8 mouse cellular contexts compared by ENCODE assay signal in genomic region chr12:110935983-110936620, GRCm38 (mm10). TPM values are rescaled to one million over a fixed set of nuclear protein-coding genes. Genes with fewer than 3 reads are reported as not detected.
A peak's percentile ranks its signal among the peaks of the same experiment; 100 is the strongest.
DNase-seq lines count a peak whose midpoint lies in the region; ATAC-seq lines count a peak whose summit lies in the region.

No protein-coding gene starts in this region.

- no peak overlapping the region for H3K4me2 ChIP-seq in embryonic facial prominence, embryonic 12.5 days (replicated peaks)
- no peak overlapping the region for H3K4me2 ChIP-seq in midbrain, embryonic 14.5 days (ENCODE audit: low read length)

- H3K4me3 ChIP-seq in embryonic facial prominence, embryonic 12.5 days, result no peak overlapping the region
- no peak overlapping the region for H3K4me3 ChIP-seq in limb, embryonic 10.5 days
- H3K4me3 ChIP-seq in midbrain, embryonic 14.5 days (replicated peaks; ENCODE audit: low read depth, low read length), result no peak overlapping the region

- no peak overlapping the region for H3K27ac ChIP-seq in embryonic facial prominence, embryonic 12.5 days
- H3K27ac ChIP-seq in limb, embryonic 10.5 days, result no peak overlapping the region
- no peak overlapping the region for H3K27ac ChIP-seq in midbrain, embryonic 14.5 days (replicated peaks; ENCODE audit: low read depth, low read length)

- no peaks in the 10 kb centered on the region for H3K27me3 ChIP-seq in embryonic facial prominence, embryonic 12.5 days
- H3K27me3 ChIP-seq in limb, embryonic 10.5 days (ENCODE audit: low read depth, poor library complexity, severe bottlenecking), result no peaks in the 10 kb centered on the region
- H3K27me3 ChIP-seq in midbrain, embryonic 14.5 days (ENCODE audit: control insufficient read depth, insufficient read depth, low read length), result no peaks in the 10 kb centered on the region

- H3K9ac ChIP-seq in embryonic facial prominence, embryonic 12.5 days, result no peak overlapping the region
- no peak overlapping the region for H3K9ac ChIP-seq in midbrain, embryonic 14.5 days (replicated peaks; ENCODE audit: low read length)

- H3K9me3 ChIP-seq in embryonic facial prominence, embryonic 12.5 days, result no peaks in the 10 kb centered on the region
- H3K9me3 ChIP-seq in limb, embryonic 10.5 days (replicated peaks), result no peaks in the 10 kb centered on the region
- H3K9me3 ChIP-seq in midbrain, embryonic 14.5 days (ENCODE audit: control insufficient read depth, low read length), result no peaks in the 10 kb centered on the region

- peaks cover 27% of the 10 kb centered on the region for H3K36me3 ChIP-seq in embryonic facial prominence, embryonic 12.5 days
- peaks cover 61% of the 10 kb centered on the region for H3K36me3 ChIP-seq in limb, embryonic 10.5 days
- peaks cover 53% of the 10 kb centered on the region for H3K36me3 ChIP-seq in midbrain, embryonic 14.5 days (ENCODE audit: control insufficient read depth, insufficient read depth, low read length)

- peak; percentile 47; the same call in 1 of the 2 replicates for ATAC-seq in embryonic facial prominence, embryonic 12.5 days (ENCODE audit: insufficient number of reproducible peaks, insufficient read depth, low FRiP score, low TSS enrichment)
- ATAC-seq in midbrain, embryonic 14.5 days (ENCODE audit: low FRiP score, low TSS enrichment), result peak; percentile 14; the same call in 1 of the 2 replicates

- no peaks in the 10 kb centered on the region; the same call in 1 of the 2 replicates for H3K4me1 ChIP-seq in embryonic facial prominence, embryonic 12.5 days
- H3K4me1 ChIP-seq in limb, embryonic 10.5 days, result no peaks in the 10 kb centered on the region
- no peaks in the 10 kb centered on the region for H3K4me1 ChIP-seq in midbrain, embryonic 14.5 days (ENCODE audit: control insufficient read depth, insufficient read depth, low read length)

- peak; percentile 64 for DNase-seq in 3134 (ENCODE audit: extremely low read depth, insufficient read length, low spot score)
- DNase-seq in adrenal gland, postnatal 25 days, result peak; percentile 80
- peak; percentile 85 for DNase-seq in heart, adult 18-20 months
- peak; percentile 80 for DNase-seq in kidney, adult 18-20 months
- peak; percentile 79 for DNase-seq in limb, embryonic 10.5 days (ENCODE audit: low spot score)
- peak; percentile 89 for DNase-seq in midbrain, embryonic 14.5 days
- DNase-seq in spleen, postnatal 14 days (ENCODE audit: low spot score in 2 of 2), result peak; percentile 59 to 74

- 61% methylated on average over 9 of the region's 9 CpGs for WGBS in embryonic facial prominence, embryonic 12.5 days
- WGBS in limb, embryonic 10.5 days, result 66% methylated on average over 9 of the region's 9 CpGs
- WGBS in midbrain, embryonic 14.5 days, result 62% methylated on average over 9 of the region's 9 CpGs

RNA-seq across cellular contexts. Expression of gene Ankrd9, which starts 42.7 kb away (rescaled TPM):
- 22.3 and 36.5 TPM in 2 replicates for total RNA-seq in adrenal gland, postnatal 25 days (2021)
- polyA plus RNA-seq in embryonic facial prominence, embryonic 12.5 days (2016; fragmentation: Nextera tagmentation; extraction: Ambion mirVana), result 16.0 and 17.5 TPM in 2 replicates
- 10 to 100 TPM; 59.5 to 68.0 TPM for total RNA-seq in heart, adult 18-20 months (2021)
- 15.2 and 17.2 TPM in 2 replicates for polyA plus RNA-seq in limb, embryonic 10.5 days (2016; fragmentation: Nextera tagmentation; extraction: Ambion mirVana)
- 6.7 and 7.4 TPM in 2 replicates for polyA plus RNA-seq in midbrain, embryonic 14.5 days (2014; fragmentation: Nextera tagmentation; extraction: Ambion mirVana)

RNA-seq across cellular contexts. Expression of gene Tecpr2, which starts 47.0 kb away (rescaled TPM):
- 9.5 and 10.1 TPM in 2 replicates for total RNA-seq in adrenal gland, postnatal 25 days (2021)
- polyA plus RNA-seq in embryonic facial prominence, embryonic 12.5 days (2016; fragmentation: Nextera tagmentation; extraction: Ambion mirVana), result 5.7 and 6.2 TPM in 2 replicates
- total RNA-seq in heart, adult 18-20 months (2021), result 1 to 10 TPM; 5.1 to 6.0 TPM
- 6.0 and 6.7 TPM in 2 replicates for polyA plus RNA-seq in limb, embryonic 10.5 days (2016; fragmentation: Nextera tagmentation; extraction: Ambion mirVana)
- polyA plus RNA-seq in midbrain, embryonic 14.5 days (2014; fragmentation: Nextera tagmentation; extraction: Ambion mirVana), result 6.1 and 7.6 TPM in 2 replicates

RNA-seq across cellular contexts. Expression of gene Cinp, which starts 47.2 kb away (rescaled TPM):
- 35.8 and 43.9 TPM in 2 replicates for total RNA-seq in adrenal gland, postnatal 25 days (2021)
- polyA plus RNA-seq in embryonic facial prominence, embryonic 12.5 days (2016; fragmentation: Nextera tagmentation; extraction: Ambion mirVana), result 70.0 and 75.6 TPM in 2 replicates
- 10 to 100 TPM; 26.9 to 29.5 TPM for total RNA-seq in heart, adult 18-20 months (2021)
- 88.4 and 114 TPM in 2 replicates for polyA plus RNA-seq in limb, embryonic 10.5 days (2016; fragmentation: Nextera tagmentation; extraction: Ambion mirVana)
- 83.0 and 83.1 TPM in 2 replicates for polyA plus RNA-seq in midbrain, embryonic 14.5 days (2014; fragmentation: Nextera tagmentation; extraction: Ambion mirVana)
